Mouse (Mus musculus) ES-E14 (cell line): ENCODE results near the gene Cbx4. TPM values are rescaled to one million over a fixed set of nuclear protein-coding genes. Genes with fewer than 3 reads are reported as not detected.

ENCODE experiments used
- DNase-seq: peaks from one replicate; pipeline ENCODE4 v3.0.0-alpha.2; 2013; ENCODE audit warnings: low read depth, low spot score
- H3K27ac ChIP-seq: 2 replicates; pipeline ENCODE4 v1.5.1; 2012; ENCODE audit warnings: low read depth, mild to moderate bottlenecking, low read length, moderate library complexity, mixed read lengths; ENCODE audit not compliant: poor library complexity, insufficient read depth, severe bottlenecking
- H3K36me3 ChIP-seq: 2 replicates; pipeline ENCODE4 v1.6.1; 2012; ENCODE audit warnings: mild to moderate bottlenecking, low read length, moderate library complexity, mixed read lengths; ENCODE audit not compliant: control insufficient read depth, poor library complexity, insufficient read depth, severe bottlenecking
- H3K4me1 ChIP-seq, 2 experiments: fragments of 150-350 bp in 1 of 2; sonication (generic) in 1 of 2; 2 replicates each; pipeline ENCODE4 v1.6.1; 2012; ENCODE audit warnings: low read length in 2 of 2, mild to moderate bottlenecking in 1 of 2, mixed read lengths in 1 of 2; ENCODE audit not compliant: control insufficient read depth in 2 of 2, insufficient read depth in 2 of 2, poor library complexity in 1 of 2
- H3K4me3 ChIP-seq, 2 experiments: fragments of 150-350 bp in 1 of 2; sonication (generic) in 1 of 2; 2 replicates each; pipeline ENCODE4 v1.5.1; 2012; ENCODE audit warnings: low read length in 2 of 2, low read depth in 1 of 2, mild to moderate bottlenecking in 1 of 2, mixed read lengths in 1 of 2; ENCODE audit not compliant: insufficient read depth in 1 of 2, poor library complexity in 1 of 2, severe bottlenecking in 1 of 2
- H3K9ac ChIP-seq: 2 replicates; pipeline ENCODE4 v1.6.1; 2012; ENCODE audit warnings: low read depth, mild to moderate bottlenecking, low read length, mixed read lengths; ENCODE audit not compliant: poor library complexity, insufficient read depth, severe bottlenecking
- H3K9me3 ChIP-seq: fragments of 150-350 bp; sonication (generic); 2 replicates; pipeline ENCODE4 v1.6.1; 2012; ENCODE audit warnings: low read depth, mild to moderate bottlenecking, low read length; ENCODE audit not compliant: control insufficient read depth, insufficient read depth
- CHD2 ChIP-seq: IDR thresholded peaks from 2 replicates; pipeline ENCODE4 v1.6.1; 2014; ENCODE audit warnings: mild to moderate bottlenecking, low read depth, low read length, inconsistent platforms
- HCFC1 ChIP-seq: IDR thresholded peaks from 2 replicates; pipeline ENCODE4 v1.6.1; 2012; ENCODE audit warnings: low read length, inconsistent platforms, borderline replicate concordance; ENCODE audit not compliant: insufficient read depth
- MAFK ChIP-seq: IDR thresholded peaks from 2 replicates; pipeline ENCODE4 v1.6.1; 2014; ENCODE audit warnings: mild to moderate bottlenecking, low read depth, low read length, inconsistent platforms; ENCODE audit not compliant: insufficient read depth
- ZC3H11A ChIP-seq: IDR thresholded peaks from 2 replicates; pipeline ENCODE4 v1.6.1; 2012; ENCODE audit warnings: low read depth, mild to moderate bottlenecking, inconsistent platforms, low read length, borderline replicate concordance
- ZNF384 ChIP-seq: IDR thresholded peaks from 2 replicates; pipeline ENCODE4 v1.6.1; 2012; ENCODE audit warnings: low read depth, low read length, inconsistent platforms
- in situ Hi-C, 2 experiments: fragments of 600-800 bp; cut with MboI; formaldehyde crosslinking; loops; one replicate each; pipeline ENCODE4 v1.15.1; 2025; ENCODE audit warnings: low sequenced_read_pairs in 2 of 2, inconsistent platforms in 1 of 2; ENCODE audit not compliant: unreplicated experiment in 2 of 2
- total RNA-seq: library from RNA; depleted of rRNA; stranded (reverse); fragments of 300-350 nt; gene quantifications from 2 replicates; pipeline ENCODE4 v1.2.3, GENCODE M21; 2012

The Cbx4 gene
- total RNA-seq, 1 experiment: 1.8 TPM

DNA sequence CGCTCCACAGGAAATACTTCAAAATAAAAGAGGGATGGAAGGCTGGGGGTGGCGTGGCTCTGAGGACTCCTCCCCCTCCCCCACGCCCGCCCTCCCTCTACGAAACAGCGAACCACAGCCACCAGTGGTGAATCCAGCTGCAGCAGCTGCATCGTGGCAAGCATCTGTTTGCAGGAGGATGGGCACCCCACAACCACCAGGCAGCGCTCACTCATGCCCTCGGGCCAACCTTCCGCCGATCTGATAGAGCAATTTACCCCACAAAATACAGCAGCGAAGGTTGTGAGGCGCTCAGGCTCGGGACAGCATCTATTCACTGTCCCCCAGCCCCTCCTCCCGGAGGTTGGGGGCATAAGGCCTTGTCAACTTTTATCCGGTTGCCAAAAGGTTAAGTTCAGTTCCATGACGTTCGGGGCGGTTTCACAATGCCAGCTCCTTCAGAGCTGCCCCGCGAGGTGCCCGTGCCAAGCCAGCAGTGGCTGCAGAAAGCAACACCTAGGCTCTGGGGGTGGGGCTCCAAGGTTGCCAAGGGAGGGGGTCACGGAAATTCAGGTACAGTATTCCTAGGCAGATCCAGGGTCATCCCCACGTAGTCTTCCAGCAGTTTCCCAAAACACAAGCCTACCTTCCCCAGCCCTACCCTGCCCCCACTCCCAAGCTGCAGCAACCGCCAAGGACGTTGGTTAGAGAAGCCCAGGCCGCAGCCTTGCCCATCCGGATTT is 2.1 kb downstream of the Cbx4 start:
- in situ Hi-C loops: loop anchor here (5.0 to 25.0 kb wide), 3 partner anchors 37 to 1153 kb away; partner anchors contain the start of gene Bahcc1 (in 1 of the 2)
- H3K9me3 ChIP-seq: no peaks in the 10 kb centered on the region
- no peak overlapping the region for H3K27ac ChIP-seq
- no peak for DNase-seq
- TF ChIP-seq ZNF384 (no peak), HCFC1 (no peak)
- no peak overlapping the region; a peak in 1 of 4 replicates for H3K4me3 ChIP-seq
- peaks cover 0 to 38% of the 10 kb centered on the region in 2 experiments; a peak in 2 of 4 replicates for H3K4me1 ChIP-seq
- no peaks in the 10 kb centered on the region for H3K36me3 ChIP-seq
- H3K9ac ChIP-seq: no peak overlapping the region

DNA sequence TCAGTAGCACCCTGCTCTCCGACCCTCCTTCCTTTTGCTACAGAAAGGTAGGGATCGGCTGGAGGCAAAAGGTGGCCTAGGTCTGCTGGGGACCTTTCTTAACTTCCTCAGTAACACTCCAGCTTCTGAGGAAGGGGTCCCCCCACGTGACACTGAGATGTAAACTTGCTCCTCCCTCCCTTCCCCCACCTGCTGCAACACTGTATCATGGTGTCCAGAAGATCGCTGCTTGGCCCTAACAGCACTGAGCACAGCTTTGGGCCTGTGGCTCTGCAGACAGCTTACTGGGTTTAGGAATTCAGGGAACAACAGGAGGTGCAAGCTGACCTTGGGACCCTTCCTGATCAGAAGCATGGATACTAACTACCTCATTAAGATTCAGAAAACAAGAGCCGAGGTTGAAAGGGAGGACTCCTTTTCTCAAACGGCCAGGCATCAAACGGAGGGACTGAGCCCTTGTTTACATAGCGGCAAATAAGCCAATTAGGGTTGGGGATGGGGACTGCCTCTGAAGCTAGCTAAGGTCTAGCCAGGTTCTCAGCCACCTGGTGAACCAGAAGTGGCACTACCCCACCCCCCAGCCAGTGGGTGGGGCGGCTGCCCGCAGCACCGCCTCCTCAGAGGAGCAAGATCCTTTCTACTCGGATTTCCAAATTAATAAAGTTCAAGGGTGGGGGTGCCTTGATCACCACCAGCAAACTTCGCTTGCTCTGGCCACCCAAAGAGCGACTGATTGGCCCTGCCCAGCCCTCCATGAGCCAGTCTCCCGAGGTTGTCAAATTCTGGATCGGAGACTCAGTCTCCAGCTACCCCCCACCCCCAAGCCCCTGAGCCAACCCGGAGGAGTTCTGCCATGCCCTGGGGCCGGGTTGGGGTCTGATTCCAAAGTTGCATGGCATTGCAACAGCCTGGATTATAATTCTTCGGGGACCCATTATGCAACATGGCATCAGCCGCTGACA is 3.1 kb downstream of the Cbx4 start:
- no peak for TF ChIP-seq ZNF384
- TF ChIP-seq CHD2: no peak
- no peak for TF ChIP-seq MAFK
- no peak for TF ChIP-seq HCFC1
- no peak for TF ChIP-seq ZC3H11A
- no peak overlapping the region for H3K9ac ChIP-seq
- no peak for DNase-seq
- H3K4me3 ChIP-seq: no peak overlapping the region
- H3K27ac ChIP-seq: no peak overlapping the region
- H3K4me1 ChIP-seq: peaks cover 0 to 40% of the 10 kb centered on the region in 2 experiments
- H3K36me3 ChIP-seq: no peaks in the 10 kb centered on the region
- in situ Hi-C loops: loop anchor here (5.0 to 25.0 kb wide), 3 partner anchors 36 to 1154 kb away; partner anchors contain the start of gene Bahcc1 (in 1 of the 2)
- no peaks in the 10 kb centered on the region for H3K9me3 ChIP-seq

DNA sequence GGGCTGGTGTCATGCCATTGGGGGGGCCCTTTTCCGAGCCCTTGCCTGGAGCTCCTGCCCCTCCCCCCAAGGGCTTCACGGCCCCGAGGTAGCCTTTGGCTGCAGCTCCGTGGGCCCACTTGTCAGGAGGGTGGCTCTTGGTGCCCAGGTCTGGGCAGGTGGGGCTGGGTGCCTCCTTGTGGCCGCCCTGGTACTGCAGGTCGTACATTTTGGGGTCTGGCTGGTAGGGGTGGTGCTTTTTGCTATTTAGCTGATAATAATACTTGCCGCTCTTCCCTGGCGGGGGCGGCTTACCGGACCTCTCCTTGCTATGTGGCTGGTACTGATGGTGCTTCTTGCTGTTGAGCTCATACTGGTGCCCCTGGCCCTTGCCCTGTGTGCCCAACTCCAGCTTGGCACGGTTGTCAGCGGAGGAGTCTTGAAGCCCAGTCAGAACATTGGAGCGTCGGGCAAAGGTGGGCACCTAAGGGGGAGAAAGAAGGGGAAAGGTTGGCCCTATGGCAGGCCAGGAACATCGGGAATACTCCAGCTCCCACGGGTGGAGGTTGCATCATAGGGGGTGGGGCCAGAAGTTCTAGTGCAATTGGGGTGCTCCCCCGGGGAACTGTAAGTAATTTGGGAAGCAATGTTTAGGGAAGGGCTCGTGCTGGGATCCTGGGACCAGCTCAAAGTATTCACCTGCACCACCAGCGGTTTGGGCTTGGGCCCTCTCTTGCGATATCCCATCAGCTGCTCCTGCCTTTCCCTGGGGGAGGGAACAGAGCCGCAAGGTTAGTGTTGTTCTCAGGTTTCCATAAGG is 4.0 kb downstream of the Cbx4 start:
- H3K36me3 ChIP-seq: no peaks in the 10 kb centered on the region
- TF ChIP-seq HCFC1 (no peak), CHD2 (no peak), ZC3H11A (no peak), ZNF384 (no peak), MAFK (no peak)
- no peak for DNase-seq
- no peak overlapping the region for H3K27ac ChIP-seq
- in situ Hi-C loops: loop anchor here (5.0 to 25.0 kb wide), 3 partner anchors 35 to 1155 kb away; partner anchors contain the start of gene Bahcc1 (in 1 of the 2)
- peaks cover 0 to 38% of the 10 kb centered on the region in 2 experiments for H3K4me1 ChIP-seq
- H3K9ac ChIP-seq: no peak overlapping the region
- H3K4me3 ChIP-seq: no peak overlapping the region; a peak in 1 of 4 replicates
- H3K9me3 ChIP-seq: no peaks in the 10 kb centered on the region

DNA sequence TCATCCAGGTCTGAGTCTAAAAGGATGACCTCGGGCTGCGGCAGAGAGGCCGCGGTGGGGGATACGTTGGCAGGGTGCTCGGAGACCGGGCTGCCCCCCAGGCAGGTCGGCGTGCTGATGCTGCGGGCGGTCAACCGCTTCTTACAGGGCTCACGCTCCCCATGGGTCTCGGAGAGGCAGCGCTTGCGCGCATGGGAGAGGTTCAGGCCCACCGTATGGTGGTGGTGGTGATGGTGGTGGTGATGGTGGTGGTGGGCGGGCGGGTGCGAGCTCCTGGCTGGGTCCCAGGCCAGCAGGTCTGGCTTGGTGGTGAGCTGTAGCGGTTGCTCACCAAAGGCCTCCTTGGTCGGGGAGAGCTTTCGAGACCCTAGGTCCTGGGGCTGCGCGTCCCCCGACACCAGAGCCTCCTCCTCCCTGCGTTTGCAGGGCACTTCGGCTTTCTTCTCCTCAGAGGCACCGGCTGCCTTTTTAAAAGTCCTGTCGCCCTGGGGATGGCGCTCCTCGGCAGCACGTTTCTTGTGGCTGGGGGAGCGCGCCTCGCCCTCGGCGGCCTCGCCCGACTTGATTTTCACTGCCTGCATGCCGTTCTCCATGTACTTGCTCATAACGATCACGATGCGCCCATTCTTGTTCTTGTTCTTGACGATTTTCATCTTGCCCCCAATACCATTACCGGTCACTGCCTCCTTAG is 4.7 kb downstream of the Cbx4 start:
- DNase-seq: no peak
- no peak for TF ChIP-seq ZC3H11A
- TF ChIP-seq ZNF384: no peak
- TF ChIP-seq HCFC1: no peak
- no peak for TF ChIP-seq MAFK
- no peak for TF ChIP-seq CHD2
- Histone ChIP-seq H3K4me1 (peaks cover 0 to 38% of the 10 kb centered on the region in 2 experiments), H3K9ac (no peak overlapping the region), H3K9me3 (no peaks in the 10 kb centered on the region), H3K36me3 (no peaks in the 10 kb centered on the region), H3K27ac (no peak overlapping the region), H3K4me3 (peak overlapping the region; percentile 39 to 49; a peak in 2 of 4 replicates)
- in situ Hi-C loops: loop anchor here (5.0 to 25.0 kb wide), 3 partner anchors 34 to 1156 kb away; partner anchors contain the start of gene Bahcc1 (in 1 of the 2)
